Mouse (Mus musculus): ENCODE measurements around the gene Tgm1. TPM values are rescaled to one million over a fixed set of nuclear protein-coding genes. Genes with fewer than 3 reads are reported as not detected.

Gene Tgm1
- polyA plus RNA-seq, 1 experiment: 0.07 TPM

DNA sequence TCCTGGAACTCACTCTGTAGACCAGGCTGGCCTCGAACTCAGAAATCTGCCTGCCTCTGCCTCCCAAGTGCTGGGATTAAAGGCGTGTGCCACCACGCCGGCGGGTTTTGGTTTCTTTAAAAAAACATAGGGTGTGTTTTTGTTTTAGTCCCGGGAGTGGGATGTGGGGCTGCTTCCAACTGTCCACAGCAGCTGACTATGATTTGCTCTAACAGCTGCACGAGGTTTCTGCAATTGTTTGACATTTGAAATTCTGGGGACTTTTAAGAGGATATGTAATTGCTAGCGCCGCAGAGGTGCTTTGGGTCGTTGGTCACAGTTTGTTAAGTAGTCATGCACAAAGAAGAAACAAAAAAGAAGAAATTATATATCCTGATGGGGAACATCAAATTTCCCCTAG lies 24.3 kb downstream of the Tgm1 start:
- Histone ChIP-seq H3K4me1 (ENCODE audit: control insufficient read depth, insufficient read depth, low read length) (no peaks in the 10 kb centered on the region), H3K27ac (ENCODE audit: insufficient read depth, low read length) (no peak overlapping the region), H3K27me3 (ENCODE audit: control insufficient read depth, insufficient read depth, low read length) (no peaks in the 10 kb centered on the region), H3K4me3 (replicated peaks; ENCODE audit: insufficient read depth, low read depth, low read length) (no peak overlapping the region)
- 72% methylated on average over 10 of the region's 10 CpGs for WGBS
- TF ChIP-seq CTCF (IDR thresholded peaks at IDR 0.05; ENCODE audit: borderline replicate concordance, insufficient read depth, low read depth, low read length): no peak
- no peak for TF ChIP-seq POLR2A (IDR thresholded peaks at IDR 0.05; ENCODE audit: borderline replicate concordance, insufficient read depth, low read length)
- DNase-seq: no peak

DNA sequence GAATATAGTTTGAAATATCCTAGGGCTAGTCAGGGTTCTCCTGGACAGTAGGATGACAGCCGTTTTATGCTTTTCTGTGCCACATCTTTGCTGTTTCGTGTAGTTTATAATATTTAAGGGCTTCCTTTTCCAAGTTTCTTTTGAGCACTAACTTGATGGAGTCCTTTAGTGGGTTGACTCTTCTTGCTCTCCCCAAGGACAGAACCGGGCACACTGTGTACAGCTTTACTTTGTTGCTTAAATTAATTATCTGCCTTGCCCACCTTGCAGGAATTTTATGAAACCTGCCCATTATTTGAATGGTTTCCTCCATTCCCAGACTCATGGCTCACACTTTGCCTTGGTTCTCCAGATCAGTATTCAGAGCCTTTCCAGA lies 31.6 kb downstream of the Tgm1 start:
- WGBS: 3% methylated on average over 3 of the region's 3 CpGs
- no peak for DNase-seq
- Histone ChIP-seq H3K4me3 (replicated peaks; ENCODE audit: insufficient read depth, low read depth, low read length) (peak overlapping the region; percentile 75), H3K4me1 (ENCODE audit: control insufficient read depth, insufficient read depth, low read length) (peaks cover 4% of the 10 kb centered on the region; the same call in 1 of the 2 replicates), H3K27me3 (ENCODE audit: control insufficient read depth, insufficient read depth, low read length) (no peaks in the 10 kb centered on the region), H3K27ac (ENCODE audit: insufficient read depth, low read length) (no peak overlapping the region)
- TF ChIP-seq POLR2A (IDR thresholded peaks at IDR 0.05; ENCODE audit: borderline replicate concordance, insufficient read depth, low read length) (no peak), CTCF (IDR thresholded peaks at IDR 0.05; ENCODE audit: borderline replicate concordance, insufficient read depth, low read depth, low read length) (no peak)

DNA sequence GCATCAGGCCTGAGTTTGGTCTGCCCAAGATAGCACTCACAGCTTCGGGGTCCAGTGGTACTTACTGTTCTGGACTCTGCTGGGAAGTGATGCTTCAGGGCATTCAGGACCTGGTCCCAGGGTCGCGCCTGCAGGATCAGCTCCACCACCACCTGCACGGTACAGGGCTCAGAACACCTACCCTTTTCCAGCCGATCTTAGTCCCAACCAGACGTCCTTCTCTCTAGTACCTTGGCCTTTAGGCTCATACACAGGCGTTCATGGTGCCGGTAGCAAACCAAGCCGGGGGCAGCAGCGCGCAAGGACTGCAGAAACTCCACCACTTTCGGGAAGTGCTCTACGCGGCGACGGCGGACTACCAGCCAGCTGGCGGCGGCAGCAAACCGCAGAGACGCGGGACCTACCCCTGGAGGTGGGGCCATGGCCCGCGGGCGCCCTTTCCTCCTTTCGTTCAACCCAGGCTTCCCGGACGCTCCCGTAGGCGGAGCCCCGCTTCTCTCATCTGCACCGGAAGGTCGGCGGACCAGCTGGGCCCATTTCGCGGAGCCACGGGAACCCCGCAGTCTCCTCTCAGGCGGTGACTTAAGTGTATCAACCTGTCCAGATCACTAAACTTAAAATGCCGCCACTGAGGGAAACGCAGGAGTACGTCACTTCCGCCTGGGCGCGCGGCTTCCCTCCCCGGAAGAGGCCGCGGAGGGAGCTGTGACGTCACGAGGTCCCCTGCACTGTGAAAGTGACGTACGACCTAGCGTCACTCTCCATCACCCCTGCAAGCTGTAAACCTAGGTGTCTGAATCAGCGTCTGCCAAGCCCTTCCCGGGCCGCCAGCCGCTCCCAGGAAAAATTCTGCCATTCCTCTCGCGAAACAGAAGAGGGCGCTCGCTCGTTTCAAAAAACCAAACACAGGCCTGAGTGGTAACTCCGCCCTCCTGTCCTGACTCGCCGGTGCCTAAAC lies 32.3 kb downstream of the Tgm1 start, which contains the start of gene Tinf2:
Gene Tinf2 (minus strand): TSS at position 661 of the 958 bp plus-strand sequence.
- H3K4me1 ChIP-seq (ENCODE audit: control insufficient read depth, insufficient read depth, low read length): peaks cover 4% of the 10 kb centered on the region; the same call in 1 of the 2 replicates
- H3K27ac ChIP-seq (ENCODE audit: insufficient read depth, low read length): peak within 1 kb of the TSS; percentile 27; the same call in 1 of the 2 replicates
- DNase-seq: peak; percentile 96 to 97
- H3K27me3 ChIP-seq (ENCODE audit: control insufficient read depth, insufficient read depth, low read length): no peaks in the 10 kb centered on the region
- peak; percentile 31; the same call in 1 of the 2 replicates for TF ChIP-seq POLR2A (IDR thresholded peaks at IDR 0.05; ENCODE audit: borderline replicate concordance, insufficient read depth, low read length)
- TF ChIP-seq CTCF (IDR thresholded peaks at IDR 0.05; ENCODE audit: borderline replicate concordance, insufficient read depth, low read depth, low read length): peak; percentile 74
- WGBS: under 1% methylated on average over 66 of the region's 66 CpGs
- H3K4me3 ChIP-seq (replicated peaks; ENCODE audit: insufficient read depth, low read depth, low read length): peak within 1 kb of the TSS; percentile 75

DNA sequence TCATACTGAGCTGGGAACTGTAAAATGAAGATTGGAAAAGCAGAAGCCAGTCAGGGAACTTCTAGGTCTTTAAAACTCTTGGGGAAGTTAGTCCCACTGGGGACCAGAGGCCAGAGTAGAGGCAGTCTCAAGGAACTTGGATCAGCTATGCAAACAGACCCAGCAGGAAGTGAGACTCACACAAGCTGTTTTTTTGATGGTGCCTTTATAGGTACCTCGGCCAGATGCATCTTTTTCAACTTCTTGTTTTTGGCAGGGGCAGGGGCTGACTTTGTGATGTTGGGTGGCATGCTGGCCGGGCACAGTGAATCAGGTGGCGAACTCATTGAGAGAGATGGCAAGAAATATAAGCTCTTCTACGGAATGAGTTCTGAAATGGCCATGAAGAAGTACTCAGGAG lies 36.1 kb downstream of the Tgm1 start:
- peaks cover 4% of the 10 kb centered on the region; the same call in 1 of the 2 replicates for H3K4me1 ChIP-seq (ENCODE audit: control insufficient read depth, insufficient read depth, low read length)
- H3K4me3 ChIP-seq (replicated peaks; ENCODE audit: insufficient read depth, low read depth, low read length): no peak overlapping the region
- H3K27me3 ChIP-seq (ENCODE audit: control insufficient read depth, insufficient read depth, low read length): no peaks in the 10 kb centered on the region
- no peak overlapping the region for H3K27ac ChIP-seq (ENCODE audit: insufficient read depth, low read length)
- 77% methylated on average over 4 of the region's 4 CpGs for WGBS
- DNase-seq: no peak
- TF ChIP-seq POLR2A (IDR thresholded peaks at IDR 0.05; ENCODE audit: borderline replicate concordance, insufficient read depth, low read length) (no peak), CTCF (IDR thresholded peaks at IDR 0.05; ENCODE audit: borderline replicate concordance, insufficient read depth, low read depth, low read length) (no peak)

DNA sequence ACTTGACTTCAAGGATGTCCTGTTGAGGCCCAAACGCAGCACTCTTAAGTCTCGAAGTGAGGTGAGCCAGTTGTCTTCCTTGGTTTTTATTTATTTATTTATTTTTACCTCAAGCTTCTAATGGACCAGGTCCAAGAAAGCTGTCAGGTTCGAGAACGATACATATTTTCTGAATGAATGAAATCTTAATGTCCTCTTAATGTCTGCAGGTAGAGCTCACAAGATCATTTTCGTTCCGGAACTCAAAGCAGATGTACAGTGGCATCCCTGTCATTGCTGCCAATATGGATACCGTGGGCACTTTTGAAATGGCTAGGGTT lies 41.0 kb downstream of the Tgm1 start:
- WGBS: 62% methylated on average over 7 of the region's 7 CpGs
- Histone ChIP-seq H3K27me3 (ENCODE audit: control insufficient read depth, insufficient read depth, low read length) (no peaks in the 10 kb centered on the region), H3K4me1 (ENCODE audit: control insufficient read depth, insufficient read depth, low read length) (no peaks in the 10 kb centered on the region; the same call in 1 of the 2 replicates), H3K27ac (ENCODE audit: insufficient read depth, low read length) (no peak overlapping the region), H3K4me3 (replicated peaks; ENCODE audit: insufficient read depth, low read depth, low read length) (no peak overlapping the region)
- TF ChIP-seq POLR2A (IDR thresholded peaks at IDR 0.05; ENCODE audit: borderline replicate concordance, insufficient read depth, low read length): no peak
- no peak for TF ChIP-seq CTCF (IDR thresholded peaks at IDR 0.05; ENCODE audit: borderline replicate concordance, insufficient read depth, low read depth, low read length)
- DNase-seq: no peak

DNA sequence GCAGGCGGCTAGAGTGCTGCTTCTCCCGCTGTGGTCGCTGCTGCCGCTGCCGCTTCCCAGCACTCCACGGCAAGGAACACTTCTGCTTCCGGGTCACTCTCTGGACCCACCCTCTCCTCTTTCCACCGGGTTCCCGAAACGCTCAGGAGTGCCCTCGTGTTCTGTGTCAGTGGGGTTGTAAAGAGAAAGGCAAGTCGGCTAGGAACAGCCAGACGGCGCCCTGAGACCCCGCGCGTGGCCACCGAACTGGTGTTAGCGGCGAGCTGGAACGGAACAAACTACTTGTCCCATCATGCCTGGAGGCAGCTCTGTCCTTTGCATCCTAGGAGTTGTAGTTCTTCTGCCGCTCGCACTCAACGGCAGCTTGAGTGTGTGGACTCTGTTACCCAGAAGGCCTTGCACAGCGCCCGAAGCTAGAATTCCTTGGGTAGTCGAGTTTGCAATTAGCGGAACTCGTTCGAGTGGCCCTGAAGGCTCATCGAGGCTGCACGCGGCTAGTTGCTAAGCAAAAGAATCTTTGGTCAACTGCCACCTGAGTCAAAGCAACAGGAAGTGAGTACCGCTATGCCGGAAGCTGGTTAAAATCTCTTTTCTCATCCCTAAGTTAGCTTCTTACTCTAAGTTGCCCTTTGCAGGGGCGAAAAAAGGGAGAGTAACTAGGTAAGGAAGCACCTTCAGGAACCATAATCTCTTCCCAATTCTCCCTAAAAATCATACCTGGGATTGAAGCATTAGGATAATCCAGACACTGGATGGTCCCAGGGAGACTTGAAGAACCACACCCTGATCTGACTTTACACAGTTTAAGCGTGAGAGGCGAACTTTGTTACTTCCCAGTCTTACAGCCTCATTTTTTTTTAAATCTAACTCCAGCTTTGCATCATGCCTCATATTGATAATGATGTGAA lies 41.6 kb downstream of the Tgm1 start, which contains the start of the genes Gmpr2 and Nedd8:
Gene Gmpr2 (plus strand): TSS at position 109 of the 908 bp plus-strand sequence.
Gene Nedd8 (minus strand): TSS at position 292 of the 908 bp plus-strand sequence.
- peak within 1 kb of the TSS; percentile 89 for H3K27ac ChIP-seq (ENCODE audit: insufficient read depth, low read length)
- no peaks in the 10 kb centered on the region for H3K27me3 ChIP-seq (ENCODE audit: control insufficient read depth, insufficient read depth, low read length)
- peak within 1 kb of the TSS; percentile 93 for H3K4me3 ChIP-seq (replicated peaks; ENCODE audit: insufficient read depth, low read depth, low read length)
- no peaks in the 10 kb centered on the region; the same call in 1 of the 2 replicates for H3K4me1 ChIP-seq (ENCODE audit: control insufficient read depth, insufficient read depth, low read length)
- no peak for TF ChIP-seq CTCF (IDR thresholded peaks at IDR 0.05; ENCODE audit: borderline replicate concordance, insufficient read depth, low read depth, low read length)
- TF ChIP-seq POLR2A (IDR thresholded peaks at IDR 0.05; ENCODE audit: borderline replicate concordance, insufficient read depth, low read length): peak; percentile 77
- under 1% methylated on average over 38 of the region's 38 CpGs for WGBS
- DNase-seq: peak; percentile 94 to 95

DNA sequence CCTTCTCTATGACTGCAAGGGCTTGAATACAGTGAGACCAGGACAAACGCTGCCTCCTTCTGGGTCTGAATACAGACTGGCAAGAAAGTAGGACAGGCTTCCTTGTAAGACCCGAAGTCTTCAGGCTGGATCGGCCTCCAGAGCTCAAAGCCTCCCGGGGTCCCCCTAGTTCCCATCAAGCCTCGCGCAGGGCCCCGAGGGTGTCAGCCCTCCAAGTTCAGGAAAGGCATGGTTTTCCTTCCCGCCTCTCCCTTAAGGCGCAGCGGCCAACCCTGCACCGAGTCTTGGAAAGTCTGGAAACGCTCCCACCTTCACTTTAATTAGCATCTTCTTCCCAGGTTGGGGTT lies 42.3 kb downstream of the Tgm1 start:
- no peak for TF ChIP-seq CTCF (IDR thresholded peaks at IDR 0.05; ENCODE audit: borderline replicate concordance, insufficient read depth, low read depth, low read length)
- H3K27me3 ChIP-seq (ENCODE audit: control insufficient read depth, insufficient read depth, low read length): no peaks in the 10 kb centered on the region
- peak overlapping the region; percentile 93 for H3K4me3 ChIP-seq (replicated peaks; ENCODE audit: insufficient read depth, low read depth, low read length)
- under 1% methylated on average over 12 of the region's 12 CpGs for WGBS
- H3K4me1 ChIP-seq (ENCODE audit: control insufficient read depth, insufficient read depth, low read length): no peaks in the 10 kb centered on the region; the same call in 1 of the 2 replicates
- DNase-seq: no peak
- H3K27ac ChIP-seq (ENCODE audit: insufficient read depth, low read length): peak overlapping the region; percentile 89
